Mouse (Mus musculus) limb, embryonic 15.5 days (tissue): ENCODE data around the gene Dao. TPM values are rescaled to one million over a fixed set of nuclear protein-coding genes. Genes with fewer than 3 reads are reported as not detected.
A peak's percentile ranks its signal among the peaks of the same experiment; 100 is the strongest.

Experiments
- ATAC-seq: fragments of 200-750 bp; cut with Nextera tagmentation; 2 replicates; pipeline ENCODE4 v1.8.0; 2017; ENCODE audit warnings: low read depth, moderate TSS enrichment; ENCODE audit not compliant: insufficient number of reproducible peaks, low FRiP score, low TSS enrichment
- H3K27ac ChIP-seq: fragments of 300-500 bp; sonication (generic); 2 replicates; pipeline ENCODE4 v1.5.1; 2015; ENCODE audit warnings: moderate library complexity, mild to moderate bottlenecking, inconsistent platforms
- H3K27me3 ChIP-seq: fragments of 300-500 bp; sonication (generic); 2 replicates; pipeline ENCODE4 v1.6.1; 2015; ENCODE audit warnings: inconsistent platforms
- H3K36me3 ChIP-seq: fragments of 300-500 bp; sonication (generic); 2 replicates; pipeline ENCODE4 v1.6.1; 2015; ENCODE audit warnings: inconsistent platforms
- H3K4me1 ChIP-seq: fragments of 300-500 bp; sonication (generic); 2 replicates; pipeline ENCODE4 v1.6.1; 2015; ENCODE audit warnings: inconsistent platforms
- H3K4me2 ChIP-seq: fragments of 300-500 bp; sonication (generic); 2 replicates; pipeline ENCODE4 v1.6.1; 2015; ENCODE audit warnings: mild to moderate bottlenecking, inconsistent platforms
- H3K4me3 ChIP-seq: fragments of 300-500 bp; sonication (generic); 2 replicates; pipeline ENCODE4 v1.5.1; 2015; ENCODE audit warnings: mild to moderate bottlenecking, inconsistent platforms
- H3K9ac ChIP-seq: fragments of 300-500 bp; sonication (generic); 2 replicates; pipeline ENCODE4 v1.6.1; 2015; ENCODE audit warnings: inconsistent platforms
- H3K9me3 ChIP-seq: fragments of 300-500 bp; sonication (generic); 2 replicates; pipeline ENCODE4 v1.6.1; 2016; ENCODE audit warnings: inconsistent platforms
- WGBS: fragments of 180-500 bp; shearing (Covaris S2); methylation state at CpG from one replicate; pipeline ENCODE4 v1.1.7; 2015; 5-methylcytosine and 5-hydroxymethylcytosine counted together
- polyA plus RNA-seq: library from polyadenylated mRNA; unstranded; fragments of >200 nt; fragmentation: Nextera tagmentation; extraction: Ambion mirVana; gene quantifications from 2 replicates; pipeline ENCODE4 v1.2.1, GENCODE M21; 2015

The Dao gene
- polyA plus RNA-seq, 1 experiment from 2014 or later = not detected

GRCm38 (mm10) chr5:114052246-114052761 lies 48.8 kb downstream of the Dao start:
- H3K4me1 ChIP-seq = peaks cover 5% of the 10 kb centered on the region; the same call in 1 of the 2 replicates
- WGBS = 23% methylated on average over 9 of the region's 9 CpGs
- H3K9ac ChIP-seq = no peak overlapping the region
- peak overlapping the region; percentile 31; the same call in 1 of the 2 replicates for H3K4me2 ChIP-seq
- H3K9me3 ChIP-seq = no peaks in the 10 kb centered on the region
- 0 out of 2 replicates have a peak, but pooled peaks have one; percentile 57 for ATAC-seq
- no peaks in the 10 kb centered on the region for H3K36me3 ChIP-seq
- H3K4me3 ChIP-seq = 0 out of 2 replicates have a peak overlapping the region, but pooled peaks have one; percentile 9
- peak overlapping the region; percentile 80 for H3K27ac ChIP-seq
- H3K27me3 ChIP-seq = no peaks in the 10 kb centered on the region

- 73% methylated on average over 9 of the region's 9 CpGs for WGBS
- H3K9ac ChIP-seq = no peak overlapping the region
- H3K27me3 ChIP-seq = no peaks in the 10 kb centered on the region
- no peak overlapping the region for H3K27ac ChIP-seq
- ATAC-seq = no peak
- H3K9me3 ChIP-seq = no peaks in the 10 kb centered on the region
- peaks cover under 1% of the 10 kb centered on the region; the same call in 1 of the 2 replicates for H3K4me1 ChIP-seq
- H3K36me3 ChIP-seq = no peaks in the 10 kb centered on the region
- H3K4me2 ChIP-seq = no peak overlapping the region
- H3K4me3 ChIP-seq = no peak overlapping the region
These were observed 53.7 kb downstream of the Dao start for GRCm38 (mm10) chr5:114057129-114057731.

GRCm38 (mm10) chr5:114061675-114062074 lies 58.2 kb downstream of the Dao start:
- WGBS = 42% methylated on average over 7 of the region's 7 CpGs
- ATAC-seq = no peak

GRCm38 (mm10) chr5:114063958-114064357 lies 60.5 kb downstream of the Dao start:
- H3K36me3 ChIP-seq = no peaks in the 10 kb centered on the region
- H3K4me2 ChIP-seq = no peak overlapping the region
- ATAC-seq = no peak
- H3K27ac ChIP-seq = no peak overlapping the region
- no peaks in the 10 kb centered on the region for H3K4me1 ChIP-seq
- no peak overlapping the region for H3K4me3 ChIP-seq
- no peaks in the 10 kb centered on the region for H3K27me3 ChIP-seq
- H3K9me3 ChIP-seq = no peaks in the 10 kb centered on the region
- H3K9ac ChIP-seq = no peak overlapping the region
- 64% methylated on average over 4 of the region's 4 CpGs for WGBS

More at GRCm38 (mm10) chr5:114061675-114062074, 58.2 kb downstream of the Dao start:
- Histone ChIP-seq H3K4me3 (no peak overlapping the region), H3K9me3 (no peaks in the 10 kb centered on the region), H3K9ac (no peak overlapping the region), H3K36me3 (no peaks in the 10 kb centered on the region), H3K4me1 (no peaks in the 10 kb centered on the region), H3K4me2 (no peak overlapping the region), H3K27ac (no peak overlapping the region), H3K27me3 (no peaks in the 10 kb centered on the region)

GRCm38 (mm10) chr5:114065161-114065560 lies 61.7 kb downstream of the Dao start, which contains the start of gene Usp30:
Gene Usp30 (plus strand): TSS chr5:114065461.
- Histone ChIP-seq H3K9ac (no peak within 1 kb of the TSS), H3K27me3 (no peaks in the 10 kb centered on the region), H3K4me3 (no peak within 1 kb of the TSS), H3K4me1 (no peaks in the 10 kb centered on the region), H3K9me3 (no peaks in the 10 kb centered on the region), H3K4me2 (no peak within 1 kb of the TSS), H3K36me3 (no peaks in the 10 kb centered on the region), H3K27ac (no peak within 1 kb of the TSS)
- ATAC-seq = no peak
- WGBS = 93% methylated on average over 6 of the region's 6 CpGs

- WGBS = 44% methylated on average over 6 of the region's 6 CpGs
- H3K4me1 ChIP-seq = no peaks in the 10 kb centered on the region
- no peak overlapping the region for H3K4me3 ChIP-seq
- ATAC-seq = no peak
- H3K27ac ChIP-seq = no peak overlapping the region
- no peak overlapping the region for H3K4me2 ChIP-seq
- no peaks in the 10 kb centered on the region for H3K27me3 ChIP-seq
- H3K36me3 ChIP-seq = no peaks in the 10 kb centered on the region
- H3K9me3 ChIP-seq = no peaks in the 10 kb centered on the region
- no peak overlapping the region for H3K9ac ChIP-seq
These were observed 63.1 kb downstream of the Dao start for GRCm38 (mm10) chr5:114066601-114067000.

GRCm38 (mm10) chr5:114067543-114067942 lies 64.0 kb downstream of the Dao start:
- no peaks in the 10 kb centered on the region for H3K9me3 ChIP-seq
- no peak overlapping the region for H3K4me3 ChIP-seq
- no peak overlapping the region for H3K9ac ChIP-seq
- no peaks in the 10 kb centered on the region for H3K27me3 ChIP-seq
- 83% methylated on average over 9 of the region's 9 CpGs for WGBS
- H3K4me1 ChIP-seq = no peaks in the 10 kb centered on the region
- no peak overlapping the region for H3K4me2 ChIP-seq
- no peak for ATAC-seq
- H3K36me3 ChIP-seq = no peaks in the 10 kb centered on the region
- H3K27ac ChIP-seq = no peak overlapping the region

- 66% methylated on average over 9 of the region's 9 CpGs for WGBS
- H3K4me2 ChIP-seq = no peak overlapping the region
- no peak overlapping the region for H3K27ac ChIP-seq
- H3K9me3 ChIP-seq = no peaks in the 10 kb centered on the region
- H3K9ac ChIP-seq = no peak overlapping the region
- H3K27me3 ChIP-seq = no peaks in the 10 kb centered on the region
- H3K4me3 ChIP-seq = no peak overlapping the region
- H3K4me1 ChIP-seq = no peaks in the 10 kb centered on the region
- H3K36me3 ChIP-seq = no peaks in the 10 kb centered on the region
- no peak for ATAC-seq
These were observed 64.5 kb downstream of the Dao start for GRCm38 (mm10) chr5:114067982-114068381.

- Histone ChIP-seq H3K9me3 (no peaks in the 10 kb centered on the region), H3K9ac (no peak overlapping the region), H3K36me3 (no peaks in the 10 kb centered on the region), H3K4me2 (no peak overlapping the region), H3K4me3 (no peak overlapping the region), H3K4me1 (no peaks in the 10 kb centered on the region), H3K27me3 (no peaks in the 10 kb centered on the region), H3K27ac (no peak overlapping the region)
- WGBS = 90% methylated on average over 4 of the region's 4 CpGs
- no peak for ATAC-seq
These were observed 67.4 kb downstream of the Dao start for GRCm38 (mm10) chr5:114070858-114071257.

GRCm38 (mm10) chr5:114072262-114072661 lies 68.8 kb downstream of the Dao start:
- Histone ChIP-seq H3K9ac (no peak overlapping the region), H3K9me3 (no peaks in the 10 kb centered on the region), H3K4me2 (no peak overlapping the region), H3K4me3 (no peak overlapping the region), H3K4me1 (no peaks in the 10 kb centered on the region), H3K27me3 (no peaks in the 10 kb centered on the region), H3K36me3 (no peaks in the 10 kb centered on the region), H3K27ac (no peak overlapping the region)
- WGBS = 51% methylated on average over 2 of the region's 2 CpGs
- ATAC-seq = no peak
